Mouse (Mus musculus) heart, postnatal 14 days (tissue): ENCODE data around the gene 1700066M21Rik. TPM values are rescaled to one million over a fixed set of nuclear protein-coding genes. Genes with fewer than 3 reads are reported as not detected.

Experiments
- DNase-seq, 2 experiments: peaks; one replicate each; pipeline ENCODE4 v3.0.0; 2021 to 2022
- intact Hi-C: fragments of 180-260 bp; cut with DNase I; formaldehyde crosslinking; loops from one replicate; pipeline ENCODE4 v1.15.1; 2025
- total RNA-seq, 2 experiments: library from RNA; stranded (reverse); gene quantifications; 2 replicates each; pipeline ENCODE4 v1.2.3; 2021

The 1700066M21Rik gene
- total RNA-seq, 2 experiments from 2014 or later: 3.0 to 3.1 TPM

- no peak for DNase-seq
- intact Hi-C loops: no loop called here
These were observed 13.8 kb downstream of the 1700066M21Rik start for GRCm38 (mm10) chr1:57390993-57391790.

- intact Hi-C loops: no loop called here
- no peak for DNase-seq
These were observed 15.0 kb downstream of the 1700066M21Rik start for GRCm38 (mm10) chr1:57392417-57392816.

- intact Hi-C loops: no loop called here
- DNase-seq: peak; percentile 44 to 68
These were observed 16.6 kb downstream of the 1700066M21Rik start for GRCm38 (mm10) chr1:57394051-57394450.

GRCm38 (mm10) chr1:57400321-57400720 lies 22.9 kb downstream of the 1700066M21Rik start:
- DNase-seq: no peak

GRCm38 (mm10) chr1:57400877-57401276 lies 23.5 kb downstream of the 1700066M21Rik start:
- no peak for DNase-seq
- intact Hi-C loops: loop anchor here (10.0 kb wide), 1 partner anchor 994 kb away; the partner anchor contains the start of gene Bzw1

More at GRCm38 (mm10) chr1:57400321-57400720, 22.9 kb downstream of the 1700066M21Rik start:
- intact Hi-C loops: loop anchor here (10.0 kb wide), 1 partner anchor 994 kb away; the partner anchor contains the start of gene Bzw1

GRCm38 (mm10) chr1:57402116-57402515 lies 24.7 kb downstream of the 1700066M21Rik start:
- intact Hi-C loops: loop anchor here (10.0 kb wide), 1 partner anchor 993 kb away; the partner anchor contains the start of gene Bzw1
- DNase-seq: no peak

GRCm38 (mm10) chr1:57406187-57407151 lies 29.0 kb downstream of the 1700066M21Rik start, which contains the start of the genes Maip1 and Tyw5:
Gene Maip1 (plus strand): TSS chr1:57406328.
Gene Tyw5 (minus strand): TSS chr1:57407101.
- intact Hi-C loops: loop anchor here (10.0 kb wide), 1 partner anchor 988 kb away; the partner anchor contains the start of gene Bzw1

GRCm38 (mm10) chr1:57408994-57409393 lies 31.6 kb downstream of the 1700066M21Rik start:
- intact Hi-C loops: loop anchor here (10.0 kb wide), 1 partner anchor 986 kb away; the partner anchor contains the start of gene Bzw1
- no peak for DNase-seq

More at GRCm38 (mm10) chr1:57406187-57407151, 29.0 kb downstream of the 1700066M21Rik start, which contains the start of the genes Maip1 and Tyw5:
- DNase-seq: peak; percentile 84 to 85

GRCm38 (mm10) chr1:57413397-57413796 lies 36.0 kb downstream of the 1700066M21Rik start:
- intact Hi-C loops: no loop called here
- no peak for DNase-seq

- intact Hi-C loops: no loop called here
These were observed 46.3 kb downstream of the 1700066M21Rik start for GRCm38 (mm10) chr1:57423696-57424095.

GRCm38 (mm10) chr1:57428368-57429308 lies 51.2 kb downstream of the 1700066M21Rik start:
- intact Hi-C loops: loop anchor here (1.0 to 5.0 kb wide), 6 partner anchors 521 to 869 kb away; no protein-coding TSS in a partner anchor
- DNase-seq: peak; percentile 88 to 94

More at GRCm38 (mm10) chr1:57423696-57424095, 46.3 kb downstream of the 1700066M21Rik start:
- peak in 1 of 2 experiments; percentile 27 for DNase-seq

GRCm38 (mm10) chr1:57429786-57430483 lies 52.5 kb downstream of the 1700066M21Rik start:
- intact Hi-C loops: loop anchor here (1.0 to 5.0 kb wide), 7 partner anchors 345 to 867 kb away; partner anchors contain the start of gene Spats2l
- peak; percentile 23 to 28 for DNase-seq

GRCm38 (mm10) chr1:57433141-57433540 lies 55.7 kb downstream of the 1700066M21Rik start:
- intact Hi-C loops: no loop called here
- no peak for DNase-seq

Other genes with a start within 250 kb of the 1700066M21Rik start
- 10 to 100 TPM; 10.6 to 11.0 TPM for gene Maip1, start 28.7 kb downstream of the 1700066M21Rik start, total RNA-seq
- 1 to 10 TPM; 5.6 to 5.8 TPM for gene Tyw5, start 29.5 kb downstream of the 1700066M21Rik start, total RNA-seq